Mouse (Mus musculus) heart, embryonic 13.5 days (tissue): ENCODE results near the gene Dgkz. TPM values are rescaled to one million over a fixed set of nuclear protein-coding genes. Genes with fewer than 3 reads are reported as not detected.

Experiments used
- ATAC-seq: fragments of 200-750 bp; cut with Nextera tagmentation; 2 replicates; pipeline ENCODE4 v1.8.0; 2017; ENCODE audit warnings: moderate TSS enrichment; ENCODE audit not compliant: insufficient number of reproducible peaks, low FRiP score, low TSS enrichment; ENCODE audit errors: extremely low read depth
- H3K27ac ChIP-seq: fragments of 300-500 bp; sonication (generic); replicated peaks from 2 replicates; pipeline ENCODE4 v1.5.1; 2015; ENCODE audit warnings: moderate library complexity, mild to moderate bottlenecking, inconsistent platforms
- H3K27me3 ChIP-seq: fragments of 300-500 bp; sonication (generic); replicated peaks from 2 replicates; pipeline ENCODE4 v1.6.1; 2015; ENCODE audit warnings: mild to moderate bottlenecking, inconsistent platforms
- H3K36me3 ChIP-seq: fragments of 300-500 bp; sonication (generic); 2 replicates; pipeline ENCODE4 v1.6.1; 2015; ENCODE audit warnings: mild to moderate bottlenecking, inconsistent platforms
- H3K4me1 ChIP-seq: fragments of 300-500 bp; sonication (generic); 2 replicates; pipeline ENCODE4 v1.6.1; 2015; ENCODE audit warnings: inconsistent platforms
- H3K4me2 ChIP-seq: fragments of 300-500 bp; sonication (generic); 2 replicates; pipeline ENCODE4 v1.6.1; 2015; ENCODE audit warnings: inconsistent platforms, mild to moderate bottlenecking, moderate library complexity
- H3K4me3 ChIP-seq: fragments of 300-500 bp; sonication (generic); 2 replicates; pipeline ENCODE4 v1.5.1; 2015; ENCODE audit warnings: moderate library complexity, mild to moderate bottlenecking, inconsistent platforms
- H3K9ac ChIP-seq: fragments of 300-500 bp; sonication (generic); 2 replicates; pipeline ENCODE4 v1.6.1; 2015; ENCODE audit warnings: inconsistent platforms, mild to moderate bottlenecking, moderate library complexity
- H3K9me3 ChIP-seq: fragments of 300-500 bp; sonication (generic); 2 replicates; pipeline ENCODE4 v1.6.1; 2016; ENCODE audit warnings: inconsistent platforms
- WGBS: fragments of 180-500 bp; shearing (Covaris S2); methylation state at CpG from one replicate; pipeline ENCODE4 v1.1.7; 2015; ENCODE audit warnings: mixed read lengths; 5-methylcytosine and 5-hydroxymethylcytosine counted together
- polyA plus RNA-seq: library from polyadenylated mRNA; unstranded; fragments of >200 nt; fragmentation: Nextera tagmentation; extraction: Ambion mirVana; gene quantifications from 2 replicates; pipeline ENCODE4 v1.2.1, GENCODE M21; 2015

The Dgkz gene
- polyA plus RNA-seq, 1 experiment from 2014 or later: 43.4 TPM

DNA sequence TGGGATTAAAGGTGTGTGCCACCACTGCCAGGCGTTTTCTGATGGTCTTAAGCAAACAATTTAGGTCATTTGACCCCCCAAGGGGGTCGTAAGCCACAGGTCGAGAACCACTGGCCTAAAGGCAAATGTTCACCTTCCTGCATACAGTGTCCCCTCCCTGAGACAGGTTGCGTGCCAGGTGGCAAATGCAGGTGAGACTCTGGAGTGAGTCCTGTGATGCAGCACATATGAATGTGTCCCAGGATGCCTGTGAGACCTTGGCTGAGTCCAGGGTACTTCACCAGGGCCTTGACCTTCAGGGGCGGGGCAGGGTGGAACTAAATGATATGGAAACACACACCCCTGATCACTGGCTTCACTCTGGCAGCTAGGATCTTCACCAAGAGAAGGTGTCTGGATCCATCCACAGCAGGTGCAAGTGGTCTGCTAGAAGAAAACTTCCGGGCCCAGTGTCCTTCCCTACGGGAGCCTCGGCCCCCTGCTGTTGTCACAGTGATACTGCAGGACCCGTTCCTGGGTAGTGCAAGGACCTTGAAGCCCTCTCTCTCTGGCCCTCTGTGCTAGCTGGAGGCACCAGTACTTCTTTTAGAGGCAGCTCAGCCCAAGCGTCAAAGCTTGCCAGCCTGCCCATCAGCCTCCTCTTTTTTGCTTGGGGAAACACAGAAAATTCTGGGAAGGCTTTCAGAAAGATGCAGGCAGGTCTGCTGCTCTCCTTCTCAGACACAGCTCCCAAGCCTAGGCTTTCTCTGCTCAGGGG lies 16.8 kb downstream of the Dgkz start:
- Histone ChIP-seq H3K4me1 (peaks cover 91% of the 10 kb centered on the region), H3K9ac (peak overlapping the region; percentile 70)
- ATAC-seq: no peak

DNA sequence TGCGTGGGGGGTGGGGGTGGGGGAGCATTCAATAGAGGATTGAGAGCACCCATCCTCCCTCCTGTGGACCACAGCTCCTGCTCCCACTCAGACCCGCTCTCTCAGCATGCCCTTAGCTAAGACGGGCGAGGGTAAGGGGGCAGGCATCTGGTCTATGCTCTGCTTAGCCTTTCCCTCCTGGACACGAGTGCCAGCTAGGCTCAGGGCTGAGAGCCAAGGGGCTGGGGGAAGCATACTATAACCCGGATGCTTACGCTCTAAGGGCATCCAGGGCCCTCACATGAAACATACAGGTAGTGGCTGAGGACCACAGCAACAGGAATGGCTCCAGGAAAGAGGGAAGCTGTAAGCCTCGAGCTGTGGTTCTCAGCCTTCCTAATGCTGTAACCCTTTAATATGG lies 17.6 kb downstream of the Dgkz start:
- Histone ChIP-seq H3K4me1 (peaks cover 98% of the 10 kb centered on the region), H3K4me2 (0 out of 2 replicates have a peak overlapping the region, but pooled peaks have one; percentile 60), H3K36me3 (peaks cover 8% of the 10 kb centered on the region; the same call in 1 of the 2 replicates), H3K4me3 (no peak overlapping the region), H3K27ac (peak overlapping the region; percentile 92), H3K9ac (0 out of 2 replicates have a peak overlapping the region, but pooled peaks have one; percentile 15), H3K9me3 (no peaks in the 10 kb centered on the region), H3K27me3 (no peaks in the 10 kb centered on the region)
- ATAC-seq: no peak
- 70% methylated on average over 8 of the region's 8 CpGs for WGBS

More for the DNA sequence above, 16.8 kb downstream of the Dgkz start:
- 44% methylated on average over 10 of the region's 10 CpGs for WGBS
- no peak overlapping the region for H3K4me2 ChIP-seq
- no peaks in the 10 kb centered on the region for H3K9me3 ChIP-seq
- no peaks in the 10 kb centered on the region for H3K27me3 ChIP-seq
- H3K27ac ChIP-seq: peak overlapping the region; percentile 32
- no peak overlapping the region for H3K4me3 ChIP-seq
- H3K36me3 ChIP-seq: peaks cover 8% of the 10 kb centered on the region; the same call in 1 of the 2 replicates

- H3K4me3 ChIP-seq: peak overlapping the region; percentile 30
- peak; percentile 63; the same call in 1 of the 2 replicates for ATAC-seq
- no peaks in the 10 kb centered on the region for H3K27me3 ChIP-seq
- H3K4me1 ChIP-seq: peaks cover 94% of the 10 kb centered on the region
- peaks cover 8% of the 10 kb centered on the region; the same call in 1 of the 2 replicates for H3K36me3 ChIP-seq
- peak overlapping the region; percentile 92 for H3K27ac ChIP-seq
- H3K9ac ChIP-seq: peak overlapping the region; percentile 67
- H3K4me2 ChIP-seq: peak overlapping the region; percentile 60
- H3K9me3 ChIP-seq: no peaks in the 10 kb centered on the region
- WGBS: 10% methylated on average over 4 of the region's 4 CpGs
These were observed 18.6 kb downstream of the Dgkz start for GRCm38 (mm10) chr2:91957096-91957495.

DNA sequence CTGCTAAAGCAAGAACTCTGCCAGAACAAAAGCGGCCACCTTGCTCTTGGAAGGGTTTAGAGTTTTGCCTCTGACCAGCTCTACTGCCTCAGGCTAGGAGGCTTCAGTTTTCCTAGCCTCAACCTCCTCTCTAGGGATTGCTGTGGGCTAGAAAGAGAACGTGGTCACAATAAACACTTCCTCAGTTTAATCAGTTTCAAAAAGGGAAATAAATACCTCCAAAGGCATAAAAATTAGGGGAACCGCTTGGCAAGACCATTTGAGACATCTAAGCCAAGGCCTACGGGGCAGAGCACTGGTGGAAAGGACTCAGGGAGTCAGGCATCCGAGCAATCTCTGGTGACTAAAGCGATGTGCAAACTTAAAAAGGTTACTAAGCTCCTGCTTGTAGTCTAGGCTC lies 19.8 kb downstream of the Dgkz start:
- no peak for ATAC-seq
- Histone ChIP-seq H3K4me3 (no peak overlapping the region), H3K27ac (peak overlapping the region; percentile 92), H3K4me1 (peaks cover 92% of the 10 kb centered on the region), H3K27me3 (no peaks in the 10 kb centered on the region), H3K9me3 (no peaks in the 10 kb centered on the region), H3K9ac (peak overlapping the region; percentile 52), H3K4me2 (no peak overlapping the region), H3K36me3 (peaks cover 8% of the 10 kb centered on the region; the same call in 1 of the 2 replicates)
- WGBS: 76% methylated on average over 6 of the region's 6 CpGs

GRCm38 (mm10) chr2:91955121-91955591 lies 20.5 kb downstream of the Dgkz start:
- H3K4me3 ChIP-seq: no peak overlapping the region
- H3K9me3 ChIP-seq: no peaks in the 10 kb centered on the region
- WGBS: 81% methylated on average over 4 of the region's 4 CpGs
- H3K27me3 ChIP-seq: no peaks in the 10 kb centered on the region
- H3K27ac ChIP-seq: peak overlapping the region; percentile 92
- no peak for ATAC-seq
- H3K4me2 ChIP-seq: no peak overlapping the region
- peaks cover 7% of the 10 kb centered on the region; the same call in 1 of the 2 replicates for H3K36me3 ChIP-seq
- peak overlapping the region; percentile 52 for H3K9ac ChIP-seq
- peaks cover 93% of the 10 kb centered on the region for H3K4me1 ChIP-seq

DNA sequence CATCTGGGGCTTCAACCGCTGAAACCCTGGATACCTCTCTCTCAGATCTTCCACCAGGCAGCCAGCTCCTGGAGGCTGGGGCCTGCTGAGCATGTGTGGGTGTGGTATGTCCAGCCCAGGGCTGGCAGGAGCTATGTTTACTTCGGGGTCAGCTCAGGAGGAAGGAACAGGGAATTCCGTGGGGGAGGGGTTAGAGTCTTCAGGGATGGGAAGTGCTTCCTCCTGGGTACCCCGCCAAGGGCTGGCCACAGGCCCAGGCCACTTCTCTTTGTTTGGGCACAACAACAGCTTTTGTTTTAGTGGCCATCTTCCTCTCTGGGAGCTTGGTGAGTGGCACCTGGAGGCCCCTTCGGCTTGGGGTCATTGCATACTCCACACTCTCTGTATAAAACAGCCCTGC lies 21.8 kb downstream of the Dgkz start:
- Histone ChIP-seq H3K27ac (peak overlapping the region; percentile 85), H3K4me3 (no peak overlapping the region), H3K4me1 (peaks cover 93% of the 10 kb centered on the region), H3K9me3 (no peaks in the 10 kb centered on the region), H3K9ac (peak overlapping the region; percentile 63), H3K4me2 (peak overlapping the region; percentile 33; the same call in 1 of the 2 replicates), H3K27me3 (no peaks in the 10 kb centered on the region), H3K36me3 (peaks cover 4% of the 10 kb centered on the region; the same call in 1 of the 2 replicates)
- WGBS: 10% methylated on average over 5 of the region's 5 CpGs
- no peak for ATAC-seq

DNA sequence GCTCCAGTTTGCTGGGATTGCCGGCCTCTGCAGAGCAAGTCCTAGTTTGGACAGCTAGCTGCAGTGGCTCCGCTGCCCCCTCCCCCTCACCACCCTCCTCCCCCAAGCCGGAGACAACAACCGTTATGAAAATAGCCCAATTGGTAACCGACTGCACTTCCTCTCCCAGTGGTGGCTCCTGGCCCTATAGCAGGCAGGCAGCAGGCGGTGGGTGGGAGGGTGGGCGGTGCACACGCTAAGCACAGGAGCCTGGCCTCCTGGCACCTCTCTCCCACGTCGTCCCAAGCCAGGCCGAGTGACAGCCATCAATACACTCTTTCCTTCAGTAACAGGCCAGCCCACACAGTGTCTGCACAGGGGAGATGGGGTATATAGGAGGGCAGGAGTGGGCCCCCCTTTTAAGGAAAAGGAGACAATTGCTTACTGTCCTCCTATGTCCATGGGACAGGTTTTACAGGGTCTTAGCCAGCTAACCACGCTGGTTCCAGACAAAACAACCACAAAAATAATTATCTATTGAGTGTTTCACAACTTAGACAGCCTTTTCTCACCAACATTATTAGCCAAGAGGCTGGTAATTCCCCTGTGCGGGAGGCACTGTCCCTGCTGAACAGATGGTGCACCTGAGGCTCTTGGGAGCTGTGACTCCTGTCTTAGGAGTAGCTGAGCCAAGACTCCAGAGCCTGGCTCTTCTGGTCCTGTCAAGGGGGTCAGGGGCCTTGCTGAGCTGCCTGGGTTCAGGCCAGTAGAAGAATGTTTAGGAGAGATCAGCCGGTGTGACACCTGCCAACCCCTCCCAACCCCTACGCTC lies 25.2 kb downstream of the Dgkz start:
- Histone ChIP-seq H3K9ac (peak overlapping the region; percentile 88), H3K9me3 (no peaks in the 10 kb centered on the region), H3K4me3 (peak overlapping the region; percentile 48), H3K4me1 (peaks cover 93% of the 10 kb centered on the region), H3K4me2 (peak overlapping the region; percentile 74), H3K36me3 (peaks cover 3% of the 10 kb centered on the region), H3K27ac (peak overlapping the region; percentile 99), H3K27me3 (no peaks in the 10 kb centered on the region)
- 14% methylated on average over 15 of the region's 15 CpGs for WGBS
- peak; percentile 51; the same call in 1 of the 2 replicates for ATAC-seq

- WGBS: 48% methylated on average over 16 of the region's 17 CpGs
- Histone ChIP-seq H3K4me2 (peak overlapping the region; percentile 74), H3K36me3 (peaks cover 12% of the 10 kb centered on the region), H3K9ac (peak overlapping the region; percentile 88), H3K27me3 (no peaks in the 10 kb centered on the region), H3K4me3 (peak overlapping the region; percentile 48), H3K9me3 (no peaks in the 10 kb centered on the region), H3K27ac (peak overlapping the region; percentile 99), H3K4me1 (peaks cover 92% of the 10 kb centered on the region)
- peak; percentile 23; the same call in 1 of the 2 replicates for ATAC-seq
These were observed 26.0 kb downstream of the Dgkz start for GRCm38 (mm10) chr2:91949411-91950274.

GRCm38 (mm10) chr2:91948792-91949241 lies 26.8 kb downstream of the Dgkz start:
- ATAC-seq: no peak
- Histone ChIP-seq H3K9ac (peak overlapping the region; percentile 88), H3K4me1 (peaks cover 92% of the 10 kb centered on the region), H3K27me3 (no peaks in the 10 kb centered on the region), H3K27ac (peak overlapping the region; percentile 99), H3K4me3 (peak overlapping the region; percentile 48), H3K36me3 (peaks cover 16% of the 10 kb centered on the region), H3K4me2 (peak overlapping the region; percentile 74), H3K9me3 (no peaks in the 10 kb centered on the region)
- 56% methylated on average over 3 of the region's 3 CpGs for WGBS

- H3K36me3 ChIP-seq: peaks cover 21% of the 10 kb centered on the region
- WGBS: 42% methylated on average over 6 of the region's 6 CpGs
- peaks cover 86% of the 10 kb centered on the region for H3K4me1 ChIP-seq
- no peak for ATAC-seq
- H3K9ac ChIP-seq: peak overlapping the region; percentile 88
- no peaks in the 10 kb centered on the region for H3K27me3 ChIP-seq
- no peaks in the 10 kb centered on the region for H3K9me3 ChIP-seq
- H3K4me2 ChIP-seq: peak overlapping the region; percentile 74
- H3K4me3 ChIP-seq: peak overlapping the region; percentile 29
- peak overlapping the region; percentile 99 for H3K27ac ChIP-seq
These were observed 27.5 kb downstream of the Dgkz start for GRCm38 (mm10) chr2:91948151-91948509.
